In the genomic region with DNA sequence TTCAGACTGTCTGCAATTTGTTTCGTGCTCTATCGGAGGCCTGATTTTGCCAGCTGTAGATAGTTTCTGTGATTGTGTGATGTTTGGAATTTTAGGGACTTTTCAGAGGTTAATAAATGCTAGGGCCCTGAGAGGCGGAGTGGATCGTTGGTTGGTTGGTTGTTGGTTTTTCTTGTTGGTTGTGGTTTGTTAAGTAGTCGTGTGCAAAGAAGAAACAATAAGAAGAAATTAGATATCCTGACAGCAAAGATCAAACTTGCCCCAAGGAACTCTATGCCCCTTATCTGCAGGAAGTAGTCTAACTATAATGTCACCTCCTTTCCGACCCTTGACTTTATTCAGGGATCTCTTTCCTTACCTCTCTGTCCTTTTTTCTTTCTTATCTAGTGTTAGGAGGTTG, we compare ENCODE assay signal across 28 mouse cellular contexts. TPM values are rescaled to one million over a fixed set of nuclear protein-coding genes. Genes with fewer than 3 reads are reported as not detected.
DNase-seq lines count a peak whose midpoint lies in the region; TF ChIP-seq lines count a peak whose summit lies in the region.
"Had no signal": no experiment of that assay in that cellular context is flagged by ENCODE, and none has a peak within 500 bp of the region (broad histone marks: within the 10 kb centered on the region; RNA-seq: fewer than 3 reads in every experiment).

No protein-coding gene starts in this region.

- H3K79me2 ChIP-seq in MEL (ENCODE audit: control insufficient read depth, insufficient read depth, low read length, poor library complexity): no peaks in the 10 kb centered on the region

- no peak overlapping the region for H3K27ac ChIP-seq in MEL (ENCODE audit: control insufficient read depth, low read depth, low read length)
- H3K27ac ChIP-seq: embryonic facial prominence, embryonic 13.5 days; embryonic facial prominence, embryonic 15.5 days; forebrain, embryonic 10.5 days; forebrain, embryonic 12.5 days had no signal

- H3K9me3 ChIP-seq in MEL (replicated peaks; ENCODE audit: insufficient read depth, low read length): no peaks in the 10 kb centered on the region
- H3K9me3 ChIP-seq: embryonic facial prominence, embryonic 13.5 days; embryonic facial prominence, embryonic 15.5 days; forebrain, embryonic 10.5 days; forebrain, embryonic 12.5 days; G1E had no signal

- no peak for TF ChIP-seq RAD21 in MEL (IDR thresholded peaks at IDR 0.05; ENCODE audit: low read depth, low read length)

- H3K9ac ChIP-seq in MEL (ENCODE audit: control insufficient read depth, low read depth, low read length, poor library complexity, severe bottlenecking): no peak overlapping the region
- H3K9ac ChIP-seq: embryonic facial prominence, embryonic 13.5 days; embryonic facial prominence, embryonic 15.5 days; forebrain, embryonic 12.5 days had no signal

- TF ChIP-seq POLR2A in MEL (IDR thresholded peaks at IDR 0.05; ENCODE audit: control insufficient read depth in 1 of 2, insufficient read depth in 1 of 2, low read depth in 1 of 2, low read length in 2 of 2, poor library complexity in 1 of 2): no peak

- H3K27me3 ChIP-seq in MEL (ENCODE audit: control insufficient read depth in 1 of 2, insufficient read depth in 2 of 2, low read length in 2 of 2): peaks cover 0 to 2% of the 10 kb centered on the region in 2 experiments; a peak in 3 of 4 replicates
- H3K27me3 ChIP-seq: CH12.LX; embryonic facial prominence, embryonic 13.5 days; embryonic facial prominence, embryonic 15.5 days; forebrain, embryonic 12.5 days; Patski had no signal

- peak; percentile 53 for DNase-seq in CD4-positive helper T cell, adult 2 months (ENCODE audit: low read depth, low spot score)
- peak; percentile 8 for DNase-seq in MEL (ENCODE audit: low read depth, low spot score)
- DNase-seq in induced T-regulatory cell, adult 2 months (ENCODE audit: low read depth): peak; percentile 67
- DNase-seq in kidney, postnatal 14 days: no peak
- DNase-seq in cerebellum, adult 9-11 months: no peak
- DNase-seq in spleen, postnatal 10 days (ENCODE audit: low spot score in 2 of 2): no peak
- DNase-seq: adrenal gland, adult 8-10 months; adrenal gland, postnatal 14 days; adrenal gland, postnatal 36 days; B cell, adult 2 months; cerebellum, adult 11-12 months; cerebellum, adult 2 months; cerebellum, adult 9-10 months; cerebellum, postnatal 14 days; cerebellum, postnatal 36 days; embryo, embryonic 11 days had no signal

- no peak for TF ChIP-seq CTCF in MEL (IDR thresholded peaks at IDR 0.05 in 2 of 3, conservative IDR thresholded peaks at IDR 0.05 in 1 of 3; ENCODE audit: control insufficient read depth in 1 of 3, insufficient read depth in 1 of 3, low read depth in 2 of 3, low read length in 3 of 3, poor library complexity in 1 of 3, severe bottlenecking in 1 of 3)

- TF ChIP-seq EP300 in MEL (IDR thresholded peaks at IDR 0.05; ENCODE audit: low read depth in 1 of 2, low read length in 2 of 2): no peak

- H3K4me3 ChIP-seq in MEL (ENCODE audit: control insufficient read depth in 1 of 2, insufficient read depth in 1 of 2, low read depth in 2 of 2, low read length in 2 of 2): no peak overlapping the region
- H3K4me3 ChIP-seq: embryonic facial prominence, embryonic 13.5 days; embryonic facial prominence, embryonic 15.5 days; erythroblast, embryonic 14.5 days; forebrain, embryonic 10.5 days; forebrain, embryonic 12.5 days had no signal

- H3K36me3 ChIP-seq in MEL (ENCODE audit: control insufficient read depth in 1 of 2, insufficient read depth in 2 of 2, low read length in 2 of 2): no peaks in the 10 kb centered on the region; a peak in 1 of 4 replicates
- H3K36me3 ChIP-seq: embryonic facial prominence, embryonic 13.5 days; embryonic facial prominence, embryonic 15.5 days; forebrain, embryonic 10.5 days; forebrain, embryonic 12.5 days; G1E had no signal

- H3K4me1 ChIP-seq in MEL (ENCODE audit: control insufficient read depth in 1 of 2, insufficient read depth in 2 of 2, low read length in 2 of 2): no peaks in the 10 kb centered on the region
- H3K4me1 ChIP-seq: embryonic facial prominence, embryonic 15.5 days had no signal

TF ChIP-seq in MEL, 35 proteins besides CTCF, POLR2A, EP300 and RAD21:
- no peak for TF ChIP-seq SIN3A (IDR thresholded peaks at IDR 0.05; ENCODE audit: low read length)
- TF ChIP-seq ZKSCAN1 (IDR thresholded peaks at IDR 0.05; ENCODE audit: low read depth, low read length): no peak
- no peak for TF ChIP-seq GABPA (IDR thresholded peaks at IDR 0.05; ENCODE audit: low read depth, low read length)
- TF ChIP-seq MEF2A (IDR thresholded peaks at IDR 0.05; ENCODE audit: extremely low read depth, insufficient replicate concordance, low read depth, low read length, poor library complexity, severe bottlenecking): no peak
- TF ChIP-seq SMC3 (IDR thresholded peaks at IDR 0.05; ENCODE audit: low read depth, low read length): no peak
- TF ChIP-seq NELFE (IDR thresholded peaks at IDR 0.05; ENCODE audit: low read depth, low read length): no peak
- TF ChIP-seq MXI1 (IDR thresholded peaks at IDR 0.05; ENCODE audit: low read depth, low read length): no peak
- no peak for TF ChIP-seq TAL1 (IDR thresholded peaks at IDR 0.05; ENCODE audit: low read length)
TF ChIP-seq in MEL: peak in this region for 0.

RNA-seq across cellular contexts. Expression of a gene that starts 18.4 kb away (rescaled TPM):
- not detected in 2 replicates for total RNA-seq in MEL (2012; rRNA removed)
- polyA plus RNA-seq in MEL (2012; ENCODE audit: insufficient read depth in 1 of 2, insufficient read length in 2 of 2, low read depth in 1 of 2, low replicate concordance in 2 of 2, missing spikeins in 1 of 2): not detected
- polyA plus RNA-seq: embryonic facial prominence, embryonic 11.5 days; embryonic facial prominence, embryonic 15.5 days; erythroblast, embryonic 14.5 days; forebrain, embryonic 10.5 days; forebrain, embryonic 12.5 days; forebrain, embryonic 14.5 days; forebrain, embryonic 16.5 days; G1E had no signal

RNA-seq across cellular contexts. Expression of a gene that starts 28.1 kb away (rescaled TPM):
- not detected in 2 replicates for total RNA-seq in MEL (2012; rRNA removed)
- polyA plus RNA-seq in MEL (2012; ENCODE audit: insufficient read depth in 1 of 2, insufficient read length in 2 of 2, low read depth in 1 of 2, low replicate concordance in 2 of 2, missing spikeins in 1 of 2): not detected
- total RNA-seq: common myeloid progenitor, adult 5-6 weeks had no signal

RNA-seq across cellular contexts. Expression of a gene that starts 58.3 kb away (rescaled TPM):
- total RNA-seq in MEL (2012; rRNA removed): not detected in 2 replicates
- not detected for polyA plus RNA-seq in MEL (2012; ENCODE audit: insufficient read depth in 1 of 2, insufficient read length in 2 of 2, low read depth in 1 of 2, low replicate concordance in 2 of 2, missing spikeins in 1 of 2)

Comparison
In these comparisons a context has a peak if more than half of its experiments do, and no peak if none do; other contexts are left out.
1. DNase-seq: peak in CD4-positive helper T cell, adult 2 months (single experiment), MEL (single experiment) and induced T-regulatory cell, adult 2 months (single experiment); none in kidney, postnatal 14 days (single experiment), cerebellum, adult 9-11 months (single experiment) and spleen, postnatal 10 days (0 of 2).